Mouse (Mus musculus): ENCODE results near the gene Stab1.

The Stab1 gene

GRCm38 (mm10) chr14:31168425-31168824, at the start of gene Stab1:
Gene Stab1 (minus strand): TSS chr14:31168641.
- no peak for DNase-seq

GRCm38 (mm10) chr14:31217666-31218065, 49.2 kb upstream of the Stab1 start, which contains the start of gene Sema3g:
Gene Sema3g (plus strand): TSS chr14:31217860.
- DNase-seq = peak; percentile 77

- DNase-seq = no peak
These were observed 48.4 kb upstream of the Stab1 start, which contains the start of gene Nisch for GRCm38 (mm10) chr14:31216846-31217245. Gene Nisch (minus strand): TSS chr14:31216946.

GRCm38 (mm10) chr14:31215157-31216002, 46.9 kb upstream of the Stab1 start:
- peak; percentile 75 for DNase-seq

GRCm38 (mm10) chr14:31214684-31215083, 46.2 kb upstream of the Stab1 start:
- DNase-seq = no peak

GRCm38 (mm10) chr14:31213868-31214267, 45.4 kb upstream of the Stab1 start:
- no peak for DNase-seq

- DNase-seq = no peak
These were observed 44.1 kb upstream of the Stab1 start for GRCm38 (mm10) chr14:31212499-31212898.

GRCm38 (mm10) chr14:31211854-31212253, 43.4 kb upstream of the Stab1 start:
- no peak for DNase-seq

GRCm38 (mm10) chr14:31209133-31209557, 40.7 kb upstream of the Stab1 start:
- DNase-seq = no peak

GRCm38 (mm10) chr14:31208084-31208483, 39.6 kb upstream of the Stab1 start, which contains the start of gene Tnnc1:
Gene Tnnc1 (plus strand): TSS chr14:31208312.
- no peak for DNase-seq

GRCm38 (mm10) chr14:31207070-31207830, 38.8 kb upstream of the Stab1 start:
- peak; percentile 35 for DNase-seq

GRCm38 (mm10) chr14:31206472-31206981, 38.1 kb upstream of the Stab1 start:
- DNase-seq = peak; percentile 96

- peak; percentile 60 for DNase-seq
These were observed 37.4 kb upstream of the Stab1 start for GRCm38 (mm10) chr14:31205562-31206467.

GRCm38 (mm10) chr14:31205244-31205561, 36.8 kb upstream of the Stab1 start:
- no peak for DNase-seq

GRCm38 (mm10) chr14:31204844-31205243, 36.4 kb upstream of the Stab1 start:
- DNase-seq = no peak

GRCm38 (mm10) chr14:31200038-31200437, 31.6 kb upstream of the Stab1 start:
- DNase-seq = no peak

- DNase-seq = no peak
These were observed 31.2 kb upstream of the Stab1 start for GRCm38 (mm10) chr14:31199599-31199998.

- DNase-seq = no peak
These were observed 29.4 kb upstream of the Stab1 start for GRCm38 (mm10) chr14:31197547-31198516.

GRCm38 (mm10) chr14:31195968-31196367, 27.5 kb upstream of the Stab1 start:
- no peak for DNase-seq

GRCm38 (mm10) chr14:31195521-31195920, 27.1 kb upstream of the Stab1 start:
- no peak for DNase-seq

- DNase-seq = peak; percentile 56
These were observed 26.6 kb upstream of the Stab1 start for GRCm38 (mm10) chr14:31194891-31195513.

Data from cerebellum, adult 11 months (tissue).